Mouse (Mus musculus) spleen, postnatal 14 days (tissue): ENCODE measurements around the gene Kctd21.

Source experiments
- DNase-seq, 2 experiments: peaks; one replicate each; pipeline ENCODE4 v3.0.0; 2021 to 2022; ENCODE audit warnings: low spot score in 2 of 2

Gene Kctd21

DNA sequence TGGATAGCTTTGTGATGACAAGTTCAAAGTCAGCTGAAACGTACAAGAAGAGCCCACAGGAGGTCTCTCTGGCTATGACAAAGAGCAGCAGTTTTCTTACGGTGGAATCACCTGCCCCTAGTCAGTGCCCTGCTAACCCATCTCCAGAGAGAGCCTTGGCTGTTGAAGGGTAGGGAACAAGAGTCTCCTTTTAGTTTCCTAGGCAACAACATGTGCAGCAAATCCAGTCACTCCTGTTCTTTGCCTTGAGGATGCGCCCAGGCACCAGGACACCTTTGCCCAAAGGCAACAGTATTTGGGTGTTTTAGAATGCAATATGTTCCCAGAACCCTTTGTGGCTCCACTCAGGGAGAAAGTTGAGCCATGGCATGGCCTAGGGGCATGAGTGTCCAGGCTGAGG lies 16.2 kb downstream of the Kctd21 start:
- no peak for DNase-seq

GRCm38 (mm10) chr7:97348836-97349235 lies 16.7 kb downstream of the Kctd21 start:
- no peak for DNase-seq

DNA sequence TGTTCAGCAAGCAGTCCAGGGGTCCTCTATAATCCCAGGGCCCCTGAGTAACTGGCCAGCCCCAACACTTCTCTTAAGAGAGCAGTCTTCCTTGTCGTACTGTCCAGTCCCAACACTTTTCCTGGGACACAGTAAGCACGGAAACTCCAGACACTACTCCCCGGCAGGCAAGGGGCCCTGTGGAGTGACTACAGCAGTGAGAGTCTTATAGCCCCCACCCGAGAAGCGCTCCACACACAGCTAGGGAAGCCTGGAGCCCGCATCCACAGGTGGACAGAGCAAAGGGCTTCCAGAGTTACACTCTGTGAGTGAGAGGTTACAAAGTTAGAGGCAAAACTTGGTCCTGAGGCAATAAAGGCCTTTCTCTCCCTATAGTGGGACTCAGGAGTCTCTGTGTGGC lies 17.3 kb downstream of the Kctd21 start:
- DNase-seq, result no peak

DNA sequence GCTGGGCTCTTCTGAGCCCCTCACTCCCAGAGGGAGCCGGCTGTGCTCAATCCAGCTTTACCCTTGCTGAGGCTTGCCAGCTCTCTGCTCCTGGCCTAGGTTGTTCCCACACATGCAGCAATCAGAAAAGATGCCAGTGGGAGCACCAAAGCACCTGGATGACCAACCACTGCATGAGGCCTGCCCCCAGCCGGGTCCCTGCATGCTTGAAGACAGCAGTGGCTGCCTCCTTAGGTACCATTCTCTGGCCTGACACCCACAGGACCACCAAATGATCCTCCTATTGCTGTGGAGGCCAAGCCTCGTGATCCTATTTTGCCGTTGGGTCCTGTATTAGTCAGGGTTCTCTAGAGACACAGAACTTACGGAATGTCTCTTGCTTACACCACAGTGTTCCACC lies 18.8 kb downstream of the Kctd21 start:
- no peak for DNase-seq

GRCm38 (mm10) chr7:97351792-97352513 lies 19.8 kb downstream of the Kctd21 start:
- no peak for DNase-seq

DNA sequence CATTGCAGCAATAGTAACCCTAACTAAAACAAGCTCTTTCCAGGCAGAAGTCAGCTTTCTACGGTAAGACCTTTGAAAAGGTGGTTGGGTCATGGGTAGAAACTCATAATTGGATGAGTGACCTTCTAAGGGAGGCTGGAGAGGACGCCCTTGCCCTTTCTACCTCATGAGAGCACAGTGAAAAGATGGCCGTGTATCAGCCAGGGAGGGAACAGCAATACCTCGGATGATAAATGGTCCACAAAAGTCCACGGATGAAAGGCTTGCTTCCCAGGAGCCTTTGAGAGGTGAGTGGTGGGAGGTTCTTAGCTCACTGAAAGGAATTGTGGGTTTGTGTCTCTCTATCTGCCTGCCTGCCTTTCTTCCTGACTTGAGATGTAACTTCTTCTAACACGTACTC lies 21.2 kb downstream of the Kctd21 start:
- DNase-seq, result peak in 1 of 2 experiments; percentile 1

DNA sequence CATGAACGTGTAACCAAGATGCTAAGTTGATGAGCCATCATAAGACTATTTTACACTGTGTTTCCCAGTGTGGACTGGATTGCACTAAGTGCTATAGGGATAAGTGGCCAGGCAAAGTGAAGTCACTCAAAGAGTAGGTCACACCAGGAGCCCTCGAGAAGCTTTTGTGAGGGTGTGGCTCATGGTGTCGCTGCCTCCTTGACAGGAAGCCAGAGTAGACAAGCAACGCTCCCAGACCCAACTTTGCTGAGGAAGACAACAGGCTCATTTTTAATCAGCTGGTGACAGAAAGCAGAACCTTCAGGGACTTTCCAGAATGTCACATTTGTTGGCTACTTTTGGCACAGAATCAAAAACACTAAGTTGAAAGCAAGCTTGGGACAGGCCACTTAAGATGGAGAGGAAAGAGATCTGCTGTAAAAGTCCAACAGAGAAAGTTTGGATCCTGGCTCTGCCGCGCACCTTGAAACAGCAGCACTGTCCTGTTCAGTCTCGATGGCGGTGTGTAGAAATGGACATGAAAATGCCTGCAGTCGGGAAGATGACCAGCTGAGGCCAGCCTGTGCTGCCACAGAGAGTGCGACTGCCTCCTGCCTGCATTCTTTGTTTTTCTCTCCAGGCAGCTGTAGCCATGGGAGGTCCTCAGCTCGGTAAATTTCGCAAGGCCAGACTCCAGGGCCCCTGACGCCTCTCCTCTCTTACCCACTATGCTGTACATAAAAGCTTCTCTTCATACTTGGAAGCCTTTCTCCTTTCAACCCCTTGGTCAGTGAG lies 23.1 kb downstream of the Kctd21 start:
- DNase-seq, result peak in 1 of 2 experiments; percentile 3

DNA sequence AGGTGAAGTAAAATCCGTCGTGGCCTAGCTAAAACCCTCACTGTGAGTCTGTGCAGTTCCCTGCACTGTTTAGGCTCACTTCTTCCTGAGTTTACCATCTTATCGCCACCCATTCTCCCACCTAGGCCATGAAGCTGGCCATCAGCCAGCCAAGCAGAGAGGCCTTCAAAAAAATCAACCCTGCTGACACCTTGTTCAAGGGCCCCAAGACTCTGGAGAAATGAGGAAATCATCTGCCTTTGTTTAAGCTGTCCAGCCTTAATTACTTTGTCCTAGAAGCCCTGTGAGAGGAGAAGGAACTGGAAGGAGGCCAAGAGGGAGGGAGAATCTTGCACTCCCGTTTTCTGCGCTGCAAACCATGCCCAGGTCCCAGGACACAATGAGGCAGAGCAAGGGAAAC lies 24.1 kb downstream of the Kctd21 start:
- DNase-seq, result peak in 1 of 2 experiments; percentile 1

GRCm38 (mm10) chr7:97356875-97357276 lies 24.7 kb downstream of the Kctd21 start:
- DNase-seq, result peak in 1 of 2 experiments; percentile 4

GRCm38 (mm10) chr7:97357840-97358239 lies 25.7 kb downstream of the Kctd21 start:
- DNase-seq, result peak in 1 of 2 experiments; percentile 2

DNA sequence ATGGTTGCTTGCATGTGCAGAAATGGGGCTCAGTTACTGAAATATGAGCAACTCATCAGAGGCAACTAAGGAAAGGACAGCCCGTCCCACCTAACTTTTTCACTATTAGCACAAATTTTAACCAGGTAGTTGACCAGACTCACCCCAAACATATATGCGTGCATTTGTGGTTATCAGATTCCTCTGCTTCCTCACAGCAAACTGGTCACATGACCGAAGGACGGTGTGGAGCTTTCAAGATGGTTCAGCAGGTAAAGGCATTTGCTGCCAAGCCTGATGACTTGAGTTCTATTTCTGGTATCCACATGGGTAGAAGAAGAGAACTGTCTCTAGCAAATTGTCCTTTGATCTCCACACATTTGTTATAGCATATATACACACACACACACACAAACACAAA lies 26.2 kb downstream of the Kctd21 start:
- DNase-seq, result peak in 1 of 2 experiments; percentile 0

GRCm38 (mm10) chr7:97360166-97360565 lies 28.0 kb downstream of the Kctd21 start:
- DNase-seq, result peak in 1 of 2 experiments; percentile 1

- peak in 1 of 2 experiments; percentile 0 for DNase-seq
Observed at GRCm38 (mm10) chr7:97360955-97361354, 28.8 kb downstream of the Kctd21 start.

- DNase-seq, result peak; percentile 15 to 33
Observed at GRCm38 (mm10) chr7:97361467-97361866, 29.3 kb downstream of the Kctd21 start.

GRCm38 (mm10) chr7:97365887-97366286 lies 33.8 kb downstream of the Kctd21 start:
- no peak for DNase-seq

DNA sequence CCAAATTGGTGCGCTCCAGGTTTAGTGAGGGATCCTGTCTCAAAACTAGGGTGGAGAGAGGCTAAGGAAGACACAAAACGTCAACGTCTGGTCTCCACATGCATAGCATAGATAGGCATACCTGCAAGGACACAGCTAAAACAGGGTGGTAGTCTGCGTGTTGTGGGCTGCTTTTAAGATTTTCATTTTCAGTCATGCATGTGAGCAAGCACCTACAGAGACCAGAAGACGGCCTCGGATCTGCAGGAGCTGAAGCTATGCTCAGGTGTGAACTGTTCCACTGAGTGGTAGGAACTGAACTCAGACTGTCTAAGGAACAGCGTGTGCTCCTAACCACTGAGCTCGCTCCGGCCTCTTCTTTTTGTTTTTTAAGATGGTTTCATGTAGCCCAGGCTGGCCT lies 43.0 kb downstream of the Kctd21 start:
- peak in 1 of 2 experiments; percentile 3 for DNase-seq

- DNase-seq, result peak in 1 of 2 experiments; percentile 5
Observed at GRCm38 (mm10) chr7:97375906-97376305, 43.8 kb downstream of the Kctd21 start.

DNA sequence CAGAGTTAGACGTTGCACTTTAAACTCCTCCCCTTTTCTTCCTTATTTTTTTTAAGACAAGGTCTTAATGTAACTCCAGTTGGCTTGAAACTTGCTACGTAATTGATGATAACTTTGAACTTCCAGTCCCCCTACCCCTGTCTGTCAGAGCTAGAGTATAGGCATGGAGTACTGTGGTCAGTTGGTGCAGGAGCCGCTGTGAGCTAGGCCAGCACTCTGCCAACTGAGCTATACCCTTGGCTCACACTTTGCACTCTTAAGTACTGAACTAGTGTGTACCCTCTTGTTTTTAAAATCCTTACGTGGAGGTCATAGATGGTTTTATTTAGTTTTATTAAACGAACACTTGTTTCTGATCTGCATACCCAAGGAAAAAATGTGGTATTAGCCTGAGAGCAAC lies 47.2 kb downstream of the Kctd21 start:
- peak in 1 of 2 experiments; percentile 2 for DNase-seq

GRCm38 (mm10) chr7:97380500-97381123 lies 48.5 kb downstream of the Kctd21 start:
- peak in 1 of 2 experiments; percentile 2 for DNase-seq

- no peak for DNase-seq
Observed at GRCm38 (mm10) chr7:97382661-97383060, 50.5 kb downstream of the Kctd21 start.

- peak in 1 of 2 experiments; percentile 2 for DNase-seq
Observed at GRCm38 (mm10) chr7:97383496-97384132, 51.5 kb downstream of the Kctd21 start.
